Mouse (Mus musculus): ENCODE data around the gene Dcun1d4.

Gene Dcun1d4

DNA sequence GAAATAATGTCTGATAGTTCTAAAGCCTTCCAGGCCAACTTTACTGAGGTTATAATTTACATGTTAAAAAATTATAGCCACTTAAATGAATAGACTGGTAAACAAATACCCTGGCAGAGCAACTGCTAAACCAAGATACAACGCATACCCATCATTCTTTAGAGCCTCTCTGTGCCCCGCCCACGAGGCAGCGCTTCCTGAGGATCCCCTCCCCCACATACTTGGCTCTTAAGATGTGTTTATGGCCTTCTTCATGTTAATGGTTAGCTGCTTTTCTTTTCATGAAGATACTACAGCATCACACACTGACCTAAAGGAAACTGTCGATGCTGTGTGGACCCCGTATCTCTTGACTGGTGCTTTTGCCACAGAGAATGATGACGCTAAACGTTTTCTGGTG, 17.8 kb downstream of the Dcun1d4 start:
- DNase-seq (ENCODE audit: low spot score in 2 of 2): no peak

DNA sequence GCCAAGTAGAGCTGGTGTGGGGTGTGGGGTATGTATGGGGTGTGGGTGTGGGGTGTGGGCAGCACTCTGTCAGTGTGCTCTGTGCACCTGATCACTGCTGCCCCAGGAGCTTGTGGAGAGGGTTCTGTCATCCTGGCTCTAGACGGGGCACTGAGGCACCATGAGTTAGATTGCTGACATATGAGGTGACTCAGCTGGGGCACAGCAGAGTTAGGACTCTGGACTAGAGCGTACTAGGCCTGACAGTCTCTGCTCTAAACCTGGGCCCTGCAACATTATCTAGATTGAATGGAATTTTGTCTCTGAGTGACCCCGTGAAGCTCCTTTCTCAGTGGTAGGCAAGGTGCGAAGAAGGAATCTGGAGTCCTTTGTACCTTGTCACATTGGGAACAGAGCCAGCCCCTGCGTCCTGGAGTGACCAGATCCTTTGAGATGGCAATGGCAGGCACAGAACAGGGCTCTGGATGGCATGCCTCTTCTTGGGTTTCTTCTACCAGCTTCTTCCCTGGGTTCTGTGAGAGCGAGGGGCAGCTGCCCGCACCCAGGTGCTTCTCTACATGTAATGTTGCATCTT, 20.2 kb downstream of the Dcun1d4 start:
- DNase-seq (ENCODE audit: low spot score in 2 of 2): no peak

DNA sequence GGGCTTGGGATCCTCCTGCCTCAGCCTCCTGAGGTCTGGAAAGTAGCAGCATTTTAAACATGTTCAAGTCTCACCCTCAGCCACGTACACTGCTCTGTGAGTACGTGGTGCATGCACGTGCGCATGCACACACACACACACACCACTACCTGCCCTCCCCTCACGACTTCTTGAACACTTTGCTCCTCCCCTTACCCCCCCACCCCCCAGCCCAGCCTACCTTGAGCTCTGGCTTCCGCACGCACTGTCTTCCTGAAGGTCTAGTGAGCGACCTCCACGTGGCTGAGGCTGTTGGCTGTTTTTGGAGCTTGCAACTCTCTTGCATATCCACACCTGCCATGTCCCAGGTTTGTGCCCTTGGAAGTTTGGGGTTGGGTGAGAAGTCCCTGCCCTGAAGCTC, 21.6 kb downstream of the Dcun1d4 start:
- DNase-seq (ENCODE audit: low spot score in 2 of 2): no peak

DNA sequence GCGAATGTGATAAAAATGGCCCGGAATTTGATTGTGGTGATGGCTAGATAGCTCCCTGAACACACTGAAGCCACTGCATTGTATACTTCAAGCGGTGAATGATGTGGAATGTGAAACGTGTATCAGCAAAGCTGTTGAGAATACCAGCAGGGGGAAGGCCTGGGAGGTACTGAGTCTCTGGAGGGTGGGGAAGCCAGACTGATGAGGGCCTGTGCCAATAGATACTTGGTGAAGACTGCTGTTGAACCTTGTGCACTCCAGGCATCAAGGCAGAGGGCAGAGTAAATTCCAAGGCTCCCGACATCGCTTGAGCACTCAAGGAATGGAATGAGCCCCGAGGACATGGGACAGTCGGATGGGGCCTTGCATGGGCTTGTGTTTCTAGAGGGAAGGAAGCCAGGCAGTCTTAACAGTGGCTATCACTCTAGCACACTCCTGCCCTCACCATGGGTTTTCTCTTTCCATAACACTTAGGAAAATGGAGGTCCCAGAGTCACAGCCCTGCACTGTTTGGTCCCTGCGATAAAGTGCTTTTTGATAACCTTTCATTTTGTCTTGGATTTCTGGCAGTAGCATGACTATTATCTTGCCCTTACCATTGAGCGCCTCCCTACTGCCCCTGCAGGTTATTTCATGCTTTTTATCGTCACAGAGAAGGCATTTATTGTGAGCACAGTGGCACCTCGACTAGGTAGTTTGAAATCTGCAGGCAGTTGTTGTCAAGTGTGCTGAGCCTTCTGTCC, 22.4 kb downstream of the Dcun1d4 start:
- DNase-seq (ENCODE audit: low spot score in 2 of 2): no peak

DNA sequence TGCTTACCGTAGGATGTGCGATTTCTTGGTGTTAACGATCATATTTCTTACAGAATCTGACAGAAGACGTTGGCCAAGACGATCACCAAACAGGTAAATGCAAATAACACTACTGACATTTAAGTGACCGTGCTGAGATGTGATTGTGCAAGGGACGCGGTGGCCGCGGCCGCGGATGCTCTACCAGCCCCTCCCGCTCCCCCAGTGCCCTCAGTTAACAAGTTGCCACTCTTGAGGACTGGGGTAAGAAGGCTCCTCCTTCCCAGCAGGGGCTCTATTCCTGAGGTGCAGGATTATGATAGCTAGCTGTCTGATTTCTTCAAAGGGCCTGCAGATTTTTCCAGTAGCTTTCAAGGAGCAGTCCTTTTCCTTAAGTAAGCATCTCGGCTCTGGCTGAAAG, 30.3 kb downstream of the Dcun1d4 start:
- DNase-seq (ENCODE audit: low spot score in 2 of 2): no peak

DNA sequence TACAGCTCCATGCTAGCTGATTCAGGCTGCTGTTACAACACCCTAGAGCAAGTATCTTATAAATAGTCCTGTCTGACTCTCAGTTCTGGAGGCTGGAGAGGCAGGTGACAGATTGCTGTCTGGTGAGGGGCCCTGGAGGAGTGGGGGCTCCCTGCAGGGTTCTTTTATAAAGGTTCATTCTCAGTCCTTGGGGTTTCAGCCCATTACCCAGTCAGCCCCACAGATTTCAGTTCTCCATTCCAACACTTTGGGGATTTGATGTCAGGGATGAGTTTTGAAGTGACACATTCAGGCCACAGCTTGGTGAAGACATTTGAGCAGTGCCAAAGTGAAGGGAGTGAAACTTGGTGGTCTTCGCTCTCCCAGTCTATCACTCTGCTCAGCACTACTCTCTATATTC, 31.4 kb downstream of the Dcun1d4 start:
- DNase-seq (ENCODE audit: low spot score in 2 of 2): no peak

DNA sequence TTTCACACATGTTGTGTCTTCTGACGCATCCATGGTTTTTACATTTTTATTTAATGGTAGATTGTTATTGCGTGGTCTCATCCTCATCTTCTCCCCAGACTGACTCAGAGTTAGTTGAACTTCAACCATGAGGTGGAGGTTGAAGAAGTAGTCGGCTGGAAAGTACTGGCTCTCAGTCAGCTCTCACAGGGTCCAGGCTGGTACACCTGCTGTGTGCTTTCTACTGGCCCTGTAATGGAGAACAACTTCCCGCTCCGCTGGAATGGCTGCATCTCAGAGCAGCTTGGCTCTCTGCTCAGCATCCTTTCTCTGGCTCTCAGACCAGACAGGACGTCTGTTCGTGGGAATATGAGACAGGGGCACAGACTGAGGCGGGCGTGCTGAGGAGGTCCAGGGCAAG, 31.9 kb downstream of the Dcun1d4 start:
- DNase-seq (ENCODE audit: low spot score in 2 of 2): no peak

DNA sequence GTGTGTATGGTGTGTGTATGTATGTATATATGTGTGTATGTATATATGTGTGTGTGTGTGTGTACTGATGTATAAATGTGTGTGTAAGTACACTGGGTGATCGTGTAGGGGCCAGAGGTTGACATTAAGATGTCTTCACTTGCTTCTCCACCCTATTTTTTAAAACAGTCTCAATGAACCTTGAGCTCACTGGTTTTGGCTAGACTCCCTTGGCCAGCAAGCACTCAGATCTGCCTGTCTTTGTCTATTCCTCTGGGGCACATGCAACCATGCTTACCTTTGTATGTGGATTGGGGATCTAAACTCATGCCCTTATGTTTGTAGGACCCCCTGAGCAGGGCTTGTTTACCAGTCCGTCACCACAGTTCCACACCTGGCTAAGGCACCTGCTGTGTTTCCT, 33.4 kb downstream of the Dcun1d4 start:
- DNase-seq (ENCODE audit: low spot score in 2 of 2): no peak

DNA sequence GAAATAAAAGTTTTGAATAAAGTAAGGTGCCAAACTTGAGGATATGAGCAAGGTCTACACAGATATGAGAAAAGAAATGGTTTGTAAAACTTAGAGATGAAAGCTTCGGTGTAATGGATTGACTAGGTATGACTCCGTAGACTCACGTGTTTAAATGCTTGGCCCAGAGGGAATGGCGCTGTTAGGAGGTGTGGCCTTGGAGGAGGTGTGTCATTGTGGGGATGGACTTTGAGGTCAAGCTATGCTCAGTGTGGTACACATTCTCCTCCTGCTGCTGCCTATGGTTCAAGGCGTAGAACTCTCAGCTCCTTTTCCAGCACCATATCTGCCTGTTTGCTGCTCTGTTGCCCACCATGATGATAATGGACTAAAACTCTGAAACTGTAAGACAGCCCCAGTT, 36.5 kb downstream of the Dcun1d4 start:
- DNase-seq (ENCODE audit: low spot score in 2 of 2): no peak

DNA sequence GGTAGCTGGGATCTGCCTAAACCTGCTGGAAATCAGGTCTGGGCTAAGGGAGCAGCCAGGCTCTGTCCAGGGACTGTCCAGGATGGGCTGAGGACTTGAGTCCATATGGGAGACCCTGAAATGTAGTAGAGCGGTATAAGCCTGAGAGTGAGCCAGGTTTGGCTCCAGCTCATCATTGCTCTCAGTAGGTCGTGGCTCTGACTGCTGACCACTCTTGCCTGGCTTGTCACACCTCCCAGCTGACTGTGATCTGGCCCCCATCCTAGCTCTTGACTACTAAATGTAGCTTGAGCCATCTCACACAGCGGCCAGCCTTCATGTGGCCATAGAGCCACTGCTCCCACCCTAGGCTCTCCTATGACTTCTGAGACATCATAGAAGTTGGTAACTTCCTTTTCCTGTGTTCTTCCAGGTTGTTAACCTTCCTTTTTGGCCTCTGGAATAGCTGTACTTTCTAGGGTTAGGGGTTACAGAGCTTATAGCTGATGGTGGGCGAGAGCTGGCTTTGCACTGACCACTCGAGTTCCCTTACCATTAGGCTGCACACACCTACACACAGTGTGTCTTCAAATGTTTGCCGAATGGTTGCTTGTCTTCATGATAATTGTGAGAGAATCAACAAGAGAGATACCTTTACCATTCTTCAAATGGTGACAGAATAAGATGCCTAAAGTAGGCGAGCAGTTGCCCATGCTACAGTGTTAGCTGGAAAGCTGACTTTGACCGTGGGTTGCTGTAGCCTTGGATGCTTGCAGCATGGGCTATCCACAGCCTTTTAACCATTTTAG, 37.8 kb downstream of the Dcun1d4 start:
- no peak for DNase-seq (ENCODE audit: low spot score in 2 of 2)

DNA sequence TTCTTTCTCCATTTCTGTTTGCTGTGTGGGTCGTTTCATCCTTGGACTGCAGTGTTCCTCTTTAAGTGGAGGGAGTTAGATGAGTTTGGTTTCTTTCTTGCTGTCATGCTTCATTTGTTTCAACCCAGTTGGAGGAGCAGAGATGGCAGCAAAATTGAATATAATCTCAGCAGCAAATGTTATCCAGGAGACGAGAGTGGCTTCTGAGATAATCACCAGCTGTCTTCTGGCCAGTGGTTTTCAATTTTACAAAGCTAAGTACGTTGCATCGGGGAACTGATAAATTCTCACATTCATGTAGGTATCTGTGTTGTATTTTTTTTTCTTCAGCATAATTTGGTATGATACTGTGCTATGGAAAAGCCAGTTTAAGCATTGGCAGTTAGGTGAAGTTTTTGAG, 40.0 kb downstream of the Dcun1d4 start:
- no peak for DNase-seq (ENCODE audit: low spot score in 2 of 2)

DNA sequence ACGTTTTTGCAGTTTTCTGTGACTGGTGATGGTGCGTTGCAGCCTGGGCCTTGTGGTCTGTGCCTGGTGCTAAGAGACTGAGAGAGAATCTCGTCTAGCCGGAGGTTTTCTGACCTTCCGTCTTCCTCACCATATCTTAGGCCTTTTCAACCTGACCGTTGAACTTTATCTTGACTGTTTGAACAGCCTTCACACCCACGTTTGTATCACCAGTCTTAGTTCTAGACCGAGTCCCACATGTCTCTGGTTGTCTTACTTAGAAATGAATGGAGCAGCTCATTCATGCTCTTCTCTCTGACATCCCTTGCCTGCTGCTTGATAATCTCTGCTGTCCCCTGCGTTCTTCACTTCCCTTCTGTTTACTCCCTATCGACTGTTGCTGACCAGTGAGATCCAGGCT, 42.4 kb downstream of the Dcun1d4 start:
- DNase-seq (ENCODE audit: low spot score in 2 of 2): no peak

DNA sequence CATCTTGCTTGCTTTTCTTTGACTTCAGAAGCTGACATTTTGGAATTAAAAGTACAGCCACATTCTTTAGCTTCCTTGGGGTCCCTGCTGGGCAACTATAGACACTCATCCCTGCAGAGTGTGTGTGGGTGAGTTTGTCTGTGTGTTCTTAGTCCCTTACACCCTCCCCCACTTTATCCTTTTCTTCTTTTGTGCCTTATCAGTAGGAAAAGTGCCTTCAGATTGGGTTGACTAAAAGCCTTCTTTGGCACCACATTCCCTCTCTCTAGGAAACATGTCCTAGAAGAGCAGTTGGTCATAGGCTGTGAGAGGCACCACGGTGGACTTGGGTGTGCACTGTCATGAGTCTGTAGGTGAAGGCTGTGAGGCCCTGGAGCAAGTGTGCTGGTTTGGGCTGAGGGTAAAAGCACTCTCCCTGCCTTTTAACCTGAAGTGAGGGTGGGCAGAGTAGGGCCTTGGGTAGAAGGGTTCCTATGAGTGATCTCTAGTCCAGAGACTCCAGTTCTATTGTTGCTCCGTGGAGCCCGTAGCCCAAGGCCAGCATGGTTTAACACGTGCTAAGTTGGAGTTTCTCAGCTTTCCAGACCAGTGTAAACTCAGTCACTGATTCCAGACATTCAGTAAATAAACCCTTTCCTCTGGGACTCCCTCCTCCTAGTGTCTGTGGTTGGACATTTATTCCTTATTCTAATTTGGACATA, 43.6 kb downstream of the Dcun1d4 start:
- no peak for DNase-seq (ENCODE audit: low spot score in 2 of 2)

DNA sequence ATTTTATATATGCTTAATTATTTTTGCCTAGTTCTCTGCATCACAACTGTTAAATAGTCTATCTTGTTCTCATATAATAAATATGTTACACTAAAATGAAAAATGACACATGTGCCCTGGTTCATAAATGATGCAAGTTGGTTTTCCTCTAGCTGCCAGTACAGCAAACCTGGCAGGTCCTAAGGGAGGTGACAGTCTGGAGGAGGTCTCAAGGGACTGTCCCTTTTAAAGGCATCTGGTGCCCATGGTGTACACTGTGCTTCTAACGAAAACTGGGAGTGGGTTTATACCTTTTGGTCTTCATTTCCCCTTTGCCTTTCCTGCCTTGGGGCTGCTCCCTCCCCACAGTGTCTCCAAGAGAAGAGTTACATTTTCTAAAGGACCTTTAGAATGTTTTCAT, 51.4 kb downstream of the Dcun1d4 start:
- no peak for DNase-seq (ENCODE audit: low spot score in 2 of 2)

DNA sequence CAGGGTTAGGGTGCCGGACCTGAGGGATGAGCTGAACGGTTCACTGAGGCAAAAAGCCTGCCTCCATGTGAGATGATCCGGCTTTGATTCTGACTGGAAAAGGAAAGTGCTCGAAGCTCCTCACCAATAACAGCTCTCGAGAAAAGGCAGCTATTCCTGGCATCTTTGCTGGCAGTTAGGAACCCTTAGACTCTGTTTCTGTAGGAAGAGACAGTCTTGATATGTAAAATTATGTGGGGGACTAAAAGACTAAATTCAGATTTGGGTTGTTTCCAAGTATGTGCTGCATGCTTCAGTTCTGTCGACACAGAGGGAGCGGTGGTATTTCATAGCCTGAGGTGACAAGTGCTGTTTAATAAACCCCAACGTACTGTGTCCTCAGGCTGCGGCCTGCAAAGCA, 52.1 kb downstream of the Dcun1d4 start:
- no peak for DNase-seq (ENCODE audit: low spot score in 2 of 2)

DNA sequence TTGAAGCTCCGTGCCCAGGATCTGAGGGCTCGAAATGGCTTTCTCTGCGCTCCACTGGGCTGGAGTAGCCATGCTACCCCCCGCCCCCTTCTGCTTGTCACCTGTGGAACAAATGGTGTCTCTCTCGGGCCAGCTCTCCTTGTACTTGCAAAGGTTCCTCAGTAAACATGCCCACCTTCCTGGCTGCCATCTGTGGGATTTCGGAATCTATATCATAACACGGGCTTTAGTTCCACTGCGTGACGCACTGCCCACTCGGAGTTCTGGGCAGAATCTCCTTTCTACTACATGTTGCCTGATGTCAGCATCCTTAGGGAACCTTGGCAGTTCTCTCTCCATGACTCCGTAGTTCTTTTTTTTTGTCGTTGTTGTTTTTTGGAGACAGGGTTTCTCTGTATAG, 56.9 kb downstream of the Dcun1d4 start:
- no peak for DNase-seq (ENCODE audit: low spot score in 2 of 2)

DNA sequence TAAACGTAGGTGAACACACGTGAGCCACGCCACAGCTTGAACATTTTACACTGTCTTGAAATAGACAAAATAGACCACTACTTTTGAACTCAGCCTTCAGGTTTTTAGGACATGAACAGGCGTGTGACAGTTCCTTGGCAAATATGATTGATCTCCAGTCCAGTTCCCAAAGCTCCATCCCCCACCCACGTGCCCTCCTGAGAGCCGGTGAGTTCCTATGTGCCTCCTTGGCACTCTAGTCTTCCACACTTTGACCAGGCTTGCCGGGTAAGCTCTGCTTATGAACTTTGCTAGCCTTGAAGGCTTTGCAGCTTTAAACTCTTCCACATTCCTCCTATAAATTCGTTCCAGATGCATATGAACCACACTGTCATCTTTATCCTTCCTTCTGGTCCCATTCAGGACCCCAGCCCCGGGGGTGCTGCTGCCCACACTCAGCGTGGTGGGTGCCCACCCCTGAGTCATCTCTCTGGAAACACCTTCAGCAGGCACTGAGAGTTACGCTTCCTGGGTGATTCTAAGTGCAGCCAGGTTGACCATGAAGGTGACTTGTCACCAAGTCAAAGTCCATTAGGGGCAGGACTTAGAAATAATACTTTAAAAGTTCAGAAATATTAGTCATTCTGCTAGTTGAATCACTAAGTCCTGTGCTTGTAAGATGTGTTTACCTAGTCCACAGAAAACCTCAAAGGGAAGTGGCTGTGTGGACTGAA, 57.9 kb downstream of the Dcun1d4 start:
- DNase-seq (ENCODE audit: low spot score in 2 of 2): no peak

DNA sequence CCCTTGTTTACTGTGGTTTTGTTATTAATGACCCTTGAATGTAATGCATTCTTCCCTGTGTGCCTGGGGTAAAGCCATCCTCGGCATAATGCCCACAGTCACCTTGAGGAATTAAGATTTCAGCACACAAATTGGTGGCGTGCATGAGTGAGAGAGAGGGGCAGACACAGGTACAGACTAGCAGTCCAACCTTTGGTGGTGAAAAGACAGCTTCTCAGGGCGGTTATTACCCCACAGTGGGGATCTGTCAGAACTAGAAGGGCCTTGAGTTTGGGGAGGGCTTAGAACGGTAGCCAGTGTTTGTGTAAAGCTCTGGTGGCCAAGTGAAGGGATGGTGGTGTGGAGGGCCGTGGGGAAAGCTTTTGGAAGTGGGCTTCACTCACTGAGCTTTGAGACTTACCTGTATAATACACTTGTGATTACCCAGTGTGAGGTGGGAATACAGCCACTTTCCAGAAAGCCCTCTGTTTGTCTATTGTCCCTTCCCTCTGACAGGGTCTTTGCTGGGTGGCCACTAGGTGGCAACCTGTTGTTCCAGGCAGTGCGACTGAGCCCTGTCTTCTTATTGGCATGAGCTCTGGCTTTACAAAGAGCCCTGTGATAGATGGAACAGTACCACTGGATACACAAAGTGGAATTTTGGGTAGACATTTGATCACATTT, 59.2 kb downstream of the Dcun1d4 start:
- peak in 1 of 2 experiments; percentile 44 for DNase-seq (ENCODE audit: low spot score in 2 of 2)

DNA sequence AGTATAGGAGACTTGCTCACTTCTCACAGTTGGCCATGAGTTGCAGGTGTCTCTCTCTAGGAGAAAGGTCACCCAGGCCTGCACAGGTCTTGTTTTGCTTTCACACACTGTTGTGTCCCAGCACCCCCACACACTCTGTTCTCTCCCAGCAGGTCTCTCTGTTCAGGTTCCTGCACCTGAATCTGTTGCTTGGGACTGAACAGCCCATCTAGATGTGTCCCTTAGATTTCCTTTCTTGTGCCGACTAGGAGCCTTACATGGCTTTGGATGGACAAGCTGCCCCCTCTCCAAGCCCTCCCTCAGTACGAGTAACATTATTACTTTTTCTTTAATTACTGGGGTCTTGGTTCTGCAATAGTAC, 59.7 kb downstream of the Dcun1d4 start:
- DNase-seq (ENCODE audit: low spot score in 2 of 2): no peak

DNA sequence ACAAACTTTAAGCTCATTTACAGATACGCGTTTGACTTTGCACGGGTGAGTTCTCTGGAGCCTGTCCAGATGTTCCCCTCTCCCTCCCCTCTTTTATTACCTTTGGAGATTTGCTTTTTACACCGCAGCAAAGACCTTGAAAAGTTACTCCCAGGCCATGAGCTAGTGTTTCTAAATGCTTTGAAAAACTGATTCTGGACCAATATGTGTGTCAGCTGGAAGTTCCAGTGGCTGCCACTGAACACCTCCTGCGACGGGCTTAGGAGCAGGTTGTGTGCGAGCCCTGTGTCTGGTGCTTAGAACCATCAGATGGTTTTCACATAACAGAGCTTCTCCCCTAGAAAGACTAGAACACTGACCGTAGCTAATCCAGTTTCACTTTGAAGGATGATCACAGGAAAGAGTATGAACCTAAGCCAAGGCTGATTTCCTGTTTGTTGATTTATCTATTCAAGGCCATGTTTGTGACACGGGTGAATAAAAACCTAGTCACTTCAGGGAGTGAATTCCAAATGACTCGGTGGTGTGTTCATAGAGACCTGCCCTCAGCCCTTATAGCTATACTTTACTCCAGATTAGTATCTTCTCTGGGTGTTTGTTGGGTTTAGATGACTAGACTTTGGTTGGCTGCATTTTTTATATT, 63.4 kb downstream of the Dcun1d4 start:
- DNase-seq (ENCODE audit: low spot score in 2 of 2): no peak

DNA sequence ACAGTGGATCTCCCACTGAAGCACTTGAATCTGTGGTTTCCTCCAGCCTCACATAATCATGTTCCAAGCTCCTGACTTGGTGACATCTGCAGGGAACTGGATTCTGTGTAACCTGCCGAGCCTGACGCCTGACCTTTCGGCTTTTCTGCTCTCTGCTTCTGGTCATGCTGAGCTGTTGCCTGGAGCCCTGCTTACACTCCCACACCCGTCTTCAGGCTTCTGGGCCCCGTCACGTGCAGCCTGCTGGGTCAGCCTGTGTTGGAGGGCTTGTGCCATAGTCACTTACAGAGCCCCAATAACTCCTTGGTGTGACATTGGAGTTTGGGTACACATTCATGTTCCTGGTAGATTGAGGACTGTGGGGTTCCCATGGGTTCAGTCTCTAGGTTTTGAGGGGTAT, 64.8 kb downstream of the Dcun1d4 start:
- DNase-seq (ENCODE audit: low spot score in 2 of 2): no peak
